Mouse (Mus musculus) liver, embryonic 14.5 days (tissue): ENCODE data around the gene Slc38a1.

Source experiments
- CTCF ChIP-seq: IDR thresholded peaks from 2 replicates; pipeline ENCODE4 v1.5.1; 2016; ENCODE audit warnings: antibody characterized with exemption, low read depth, control low read depth
- EP300 ChIP-seq: IDR thresholded peaks from 2 replicates; pipeline ENCODE4 v1.6.1; 2016; ENCODE audit warnings: antibody characterized with exemption, low read depth

DNA sequence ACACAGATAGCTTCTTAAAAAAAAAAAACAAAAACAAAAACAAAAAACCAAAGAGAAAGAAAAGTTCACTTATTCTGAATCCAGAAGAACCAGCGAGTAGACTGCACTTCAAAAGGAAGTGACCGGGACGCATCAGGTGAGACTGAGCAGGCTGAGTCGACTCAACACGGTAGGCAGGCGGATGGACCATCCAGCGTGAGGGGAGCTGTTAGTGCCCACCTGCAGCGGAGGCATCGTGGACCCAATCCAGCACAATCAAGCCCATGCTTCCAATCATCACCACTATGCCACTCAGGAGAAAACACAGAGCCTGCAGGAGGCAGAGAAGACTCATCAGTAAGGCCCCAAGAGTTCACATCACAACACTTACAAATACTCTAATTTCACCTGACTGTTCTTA, 47.2 kb upstream of the Slc38a1 start:
- no peak for TF ChIP-seq CTCF
- no peak for TF ChIP-seq EP300
